Mouse (Mus musculus) hindbrain, embryonic 13.5 days (tissue): ENCODE measurements around the gene Ppp1r14b. TPM values are rescaled to one million over a fixed set of nuclear protein-coding genes. Genes with fewer than 3 reads are reported as not detected.

Experiments used
- ATAC-seq: fragments of 200-750 bp; cut with Nextera tagmentation; 2 replicates; pipeline ENCODE4 v1.8.0; 2017; ENCODE audit warnings: moderate TSS enrichment; ENCODE audit not compliant: low FRiP score
- H3K27ac ChIP-seq: fragments of 300-500 bp; sonication (generic); 2 replicates; pipeline ENCODE4 v1.5.1; 2015; ENCODE audit warnings: inconsistent platforms, mild to moderate bottlenecking, moderate library complexity
- H3K27me3 ChIP-seq: fragments of 300-500 bp; sonication (generic); 2 replicates; pipeline ENCODE4 v1.6.1; 2015; ENCODE audit warnings: mild to moderate bottlenecking, inconsistent platforms
- H3K36me3 ChIP-seq: fragments of 300-500 bp; sonication (generic); 2 replicates; pipeline ENCODE4 v1.6.1; 2015; ENCODE audit warnings: mild to moderate bottlenecking, inconsistent platforms
- H3K4me1 ChIP-seq: fragments of 300-500 bp; sonication (generic); replicated peaks from 2 replicates; pipeline ENCODE4 v1.6.1; 2015; ENCODE audit warnings: inconsistent platforms
- H3K4me2 ChIP-seq: fragments of 300-500 bp; sonication (generic); 2 replicates; pipeline ENCODE4 v1.6.1; 2015; ENCODE audit warnings: inconsistent platforms, mild to moderate bottlenecking, moderate library complexity
- H3K4me3 ChIP-seq: fragments of 300-500 bp; sonication (generic); 2 replicates; pipeline ENCODE4 v1.5.1; 2015; ENCODE audit warnings: mild to moderate bottlenecking, inconsistent platforms
- H3K9ac ChIP-seq: fragments of 300-500 bp; sonication (generic); 2 replicates; pipeline ENCODE4 v1.6.1; 2015; ENCODE audit warnings: mild to moderate bottlenecking, inconsistent platforms
- H3K9me3 ChIP-seq: fragments of 300-500 bp; sonication (generic); 2 replicates; pipeline ENCODE4 v1.6.1; 2016; ENCODE audit warnings: inconsistent platforms
- WGBS: fragments of 180-500 bp; shearing (Covaris S2); methylation state at CpG from one replicate; pipeline ENCODE4 v1.1.7; 2015; 5-methylcytosine and 5-hydroxymethylcytosine counted together
- polyA plus RNA-seq: library from polyadenylated mRNA; unstranded; fragments of >200 nt; fragmentation: Nextera tagmentation; extraction: Ambion mirVana; gene quantifications from 2 replicates; pipeline ENCODE4 v1.2.1, GENCODE M21; 2015

The Ppp1r14b gene
- polyA plus RNA-seq, 1 experiment from 2014 or later, result 143 TPM

- peaks cover 62% of the 10 kb centered on the region for H3K27me3 ChIP-seq
- H3K4me2 ChIP-seq, result no peak overlapping the region
- ATAC-seq, result no peak
- 24% methylated on average over 3 of the region's 3 CpGs for WGBS
- no peak overlapping the region for H3K27ac ChIP-seq
- H3K4me3 ChIP-seq, result no peak overlapping the region
- H3K36me3 ChIP-seq, result peaks cover 9% of the 10 kb centered on the region; the same call in 1 of the 2 replicates
- H3K4me1 ChIP-seq, result peaks cover 51% of the 10 kb centered on the region
- no peak overlapping the region for H3K9ac ChIP-seq
- no peaks in the 10 kb centered on the region for H3K9me3 ChIP-seq
These were observed 38.5 kb upstream of the Ppp1r14b start for GRCm38 (mm10) chr19:6936299-6936698.

- Histone ChIP-seq H3K4me1 (peaks cover 57% of the 10 kb centered on the region), H3K9me3 (no peaks in the 10 kb centered on the region), H3K27me3 (peaks cover 47% of the 10 kb centered on the region), H3K4me3 (no peak overlapping the region), H3K9ac (peak overlapping the region; percentile 47; the same call in 1 of the 2 replicates), H3K27ac (no peak overlapping the region), H3K4me2 (0 out of 2 replicates have a peak overlapping the region, but pooled peaks have one; percentile 98), H3K36me3 (peaks cover 9% of the 10 kb centered on the region; the same call in 1 of the 2 replicates)
- WGBS, result 83% methylated on average over 16 of the region's 16 CpGs
- no peak for ATAC-seq
These were observed 37.0 kb upstream of the Ppp1r14b start for GRCm38 (mm10) chr19:6937541-6938465.

DNA sequence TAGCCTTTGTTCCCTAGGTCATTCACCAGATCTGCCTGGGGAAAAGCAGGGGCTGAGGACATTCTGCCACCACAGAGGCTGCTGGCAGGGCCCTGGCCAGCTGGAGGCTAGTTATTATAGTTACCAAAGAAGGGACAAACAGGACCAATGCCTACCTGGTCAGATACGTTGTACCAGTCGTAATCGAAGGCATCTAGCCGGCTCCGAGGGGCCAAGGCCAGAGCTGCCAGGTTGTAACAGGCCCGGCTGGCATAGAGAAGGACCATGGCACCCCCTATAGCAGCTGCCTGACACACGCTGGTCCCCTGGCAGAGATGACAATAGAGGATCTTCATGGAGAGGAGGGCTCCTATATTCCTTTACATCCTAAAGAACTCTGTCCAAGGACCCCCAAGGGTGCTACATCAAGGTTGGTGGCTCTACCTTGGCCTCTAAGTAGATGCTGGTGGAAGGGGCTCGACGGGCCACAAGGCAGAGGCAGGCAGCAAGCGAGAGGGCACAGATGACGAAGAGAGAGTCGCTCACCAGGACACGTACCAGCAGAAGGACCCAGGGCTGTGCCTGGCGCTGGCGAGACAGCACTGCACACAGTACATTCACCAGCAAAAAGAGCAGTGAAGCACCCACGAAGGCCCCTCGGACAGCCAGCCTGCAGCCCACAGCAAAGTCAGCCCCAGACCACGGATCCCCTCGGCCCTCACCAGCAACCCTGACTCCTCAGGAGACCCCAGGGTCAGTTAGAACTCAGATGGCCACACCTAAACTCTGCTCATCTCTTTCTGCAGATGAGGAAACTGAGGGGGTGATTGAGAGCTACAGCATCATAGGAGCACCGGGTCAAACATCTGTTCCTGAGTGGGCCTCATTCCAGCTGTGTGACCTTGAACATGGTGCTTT is 35.4 kb upstream of the Ppp1r14b start:
- no peak for ATAC-seq
- peak overlapping the region; percentile 97 for H3K9ac ChIP-seq
- H3K9me3 ChIP-seq, result no peaks in the 10 kb centered on the region
- H3K27me3 ChIP-seq, result peaks cover 32% of the 10 kb centered on the region
- H3K4me1 ChIP-seq, result peaks cover 49% of the 10 kb centered on the region
- peak overlapping the region; percentile 98 for H3K4me2 ChIP-seq
- H3K4me3 ChIP-seq, result peak overlapping the region; percentile 84
- peaks cover 9% of the 10 kb centered on the region; the same call in 1 of the 2 replicates for H3K36me3 ChIP-seq
- WGBS, result 93% methylated on average over 20 of the region's 20 CpGs
- H3K27ac ChIP-seq, result no peak overlapping the region

DNA sequence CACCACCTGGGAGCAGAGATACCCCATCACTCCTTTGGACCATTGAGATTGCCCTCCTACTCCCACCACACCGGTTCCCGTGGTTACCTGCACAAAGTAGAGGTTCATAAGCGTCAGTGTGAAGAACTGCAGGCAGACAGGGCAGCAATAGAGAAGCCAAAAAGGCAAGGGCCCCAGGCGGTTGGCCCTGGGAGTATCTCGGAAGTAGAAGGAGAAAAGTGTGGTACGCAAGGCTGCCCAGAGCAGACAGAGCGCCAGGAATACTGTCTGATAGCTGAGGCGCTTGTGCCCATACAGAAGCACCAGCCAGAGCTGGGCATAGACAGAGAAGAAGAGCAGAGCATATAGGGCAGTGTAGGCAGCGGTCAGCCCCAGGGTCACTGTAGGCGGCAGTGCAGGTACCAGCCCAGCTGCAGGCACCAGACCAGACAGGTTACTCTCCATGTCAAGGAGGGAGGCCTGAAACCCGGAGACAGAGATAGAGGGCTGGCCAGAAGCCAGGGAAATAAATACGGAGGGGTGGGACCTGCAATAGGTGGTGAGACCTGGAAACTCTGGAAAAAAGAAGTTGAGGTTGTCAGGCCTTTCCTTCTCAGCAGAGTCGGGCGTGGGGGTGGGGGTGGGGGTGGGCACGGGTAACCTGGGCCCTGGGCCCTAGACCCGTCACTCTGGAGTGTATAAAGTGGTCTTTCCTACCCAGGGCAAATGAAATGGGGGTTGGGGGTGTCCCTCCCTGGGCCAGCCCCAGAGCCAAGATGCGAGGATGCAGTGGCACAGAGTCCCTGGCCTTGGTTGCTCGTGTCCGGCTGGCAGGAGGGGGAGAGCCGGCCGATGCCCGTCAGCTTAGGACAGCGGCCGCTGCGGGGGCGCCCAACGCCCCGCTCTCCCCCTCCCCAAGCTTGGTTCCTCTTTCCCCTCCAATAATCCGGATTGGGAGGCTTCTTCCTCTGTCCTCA is 34.1 kb upstream of the Ppp1r14b start:
- peak overlapping the region; percentile 97 for H3K9ac ChIP-seq
- H3K4me3 ChIP-seq, result peak overlapping the region; percentile 84
- peaks cover 47% of the 10 kb centered on the region for H3K4me1 ChIP-seq
- ATAC-seq, result peak; percentile 30
- H3K9me3 ChIP-seq, result no peaks in the 10 kb centered on the region
- WGBS, result 20% methylated on average over 29 of the region's 29 CpGs
- H3K36me3 ChIP-seq, result peaks cover 18% of the 10 kb centered on the region
- peak overlapping the region; percentile 98 for H3K4me2 ChIP-seq
- H3K27me3 ChIP-seq, result peaks cover 19% of the 10 kb centered on the region
- peak overlapping the region; percentile 97 for H3K27ac ChIP-seq

- Histone ChIP-seq H3K9ac (peak within 1 kb of the TSS; percentile 97), H3K4me2 (peak within 1 kb of the TSS; percentile 98), H3K4me1 (peaks cover 47% of the 10 kb centered on the region), H3K4me3 (peak within 1 kb of the TSS; percentile 84), H3K27me3 (peaks cover 10% of the 10 kb centered on the region; the same call in 1 of the 2 replicates), H3K9me3 (no peaks in the 10 kb centered on the region), H3K27ac (peak within 1 kb of the TSS; percentile 97), H3K36me3 (peaks cover 19% of the 10 kb centered on the region)
- peak; percentile 84 for ATAC-seq
- under 1% methylated on average over 83 of the region's 83 CpGs for WGBS
These were observed 33.2 kb upstream of the Ppp1r14b start, which contains the start of gene Bad for GRCm38 (mm10) chr19:6941372-6942248. Gene Bad, plus strand, starts transcription at chr19:6941861.

DNA sequence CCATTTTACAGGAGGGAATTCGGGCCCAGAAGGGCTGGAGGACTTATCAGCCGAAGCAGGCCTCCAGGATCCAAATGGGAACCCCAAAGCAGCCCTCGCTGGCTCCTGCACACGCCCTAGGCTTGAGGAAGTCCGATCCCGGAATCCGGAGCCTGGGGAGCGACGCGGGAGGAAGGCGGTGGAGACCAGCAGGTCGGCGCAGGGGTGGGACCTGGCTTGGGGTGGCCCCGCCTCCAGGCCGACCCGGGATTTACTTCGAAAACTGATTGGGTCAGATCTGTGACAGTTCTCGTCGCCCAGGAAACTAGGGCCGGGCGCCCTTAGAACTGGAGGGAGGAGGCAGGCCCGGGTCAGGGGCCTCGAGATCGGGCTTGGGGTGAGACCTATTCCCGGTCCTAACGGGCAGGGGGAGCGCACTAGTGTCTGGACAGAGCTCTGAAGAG is 32.5 kb upstream of the Ppp1r14b start, which contains the start of gene Gpr137:
TSS of gene Gpr137 (minus strand) at position 232 of the 443 bp plus-strand sequence.
- no peaks in the 10 kb centered on the region for H3K9me3 ChIP-seq
- under 1% methylated on average over 27 of the region's 27 CpGs for WGBS

GRCm38 (mm10) chr19:6942764-6943163 is 32.0 kb upstream of the Ppp1r14b start:
- Histone ChIP-seq H3K4me1 (peaks cover 44% of the 10 kb centered on the region), H3K4me3 (peak overlapping the region; percentile 84), H3K9ac (peak overlapping the region; percentile 97), H3K27ac (peak overlapping the region; percentile 97), H3K4me2 (peak overlapping the region; percentile 98), H3K9me3 (no peaks in the 10 kb centered on the region), H3K36me3 (peaks cover 18% of the 10 kb centered on the region), H3K27me3 (0 out of 2 replicates have a peak, but pooled peaks cover 4% of the 10 kb centered on the region)
- no peak; the same call in 1 of the 2 replicates for ATAC-seq
- WGBS, result 28% methylated on average over 5 of the region's 5 CpGs

More for the DNA sequence above, 32.5 kb upstream of the Ppp1r14b start, which contains the start of gene Gpr137:
- H3K4me3 ChIP-seq, result peak within 1 kb of the TSS; percentile 84
- ATAC-seq, result peak; percentile 75
- peaks cover 19% of the 10 kb centered on the region for H3K36me3 ChIP-seq
- peak within 1 kb of the TSS; percentile 98 for H3K4me2 ChIP-seq
- H3K9ac ChIP-seq, result peak within 1 kb of the TSS; percentile 97
- H3K27me3 ChIP-seq, result peaks cover 4% of the 10 kb centered on the region; the same call in 1 of the 2 replicates
- peak within 1 kb of the TSS; percentile 97 for H3K27ac ChIP-seq
- H3K4me1 ChIP-seq, result peaks cover 47% of the 10 kb centered on the region

GRCm38 (mm10) chr19:6943709-6944108 is 31.1 kb upstream of the Ppp1r14b start:
- WGBS, result 96% methylated on average over 6 of the region's 6 CpGs
- ATAC-seq, result no peak
- peaks cover 35% of the 10 kb centered on the region for H3K4me1 ChIP-seq
- no peaks in the 10 kb centered on the region for H3K27me3 ChIP-seq
- H3K4me2 ChIP-seq, result no peak overlapping the region
- peaks cover 12% of the 10 kb centered on the region for H3K36me3 ChIP-seq
- H3K4me3 ChIP-seq, result no peak overlapping the region
- H3K27ac ChIP-seq, result no peak overlapping the region
- no peaks in the 10 kb centered on the region for H3K9me3 ChIP-seq
- H3K9ac ChIP-seq, result no peak overlapping the region

DNA sequence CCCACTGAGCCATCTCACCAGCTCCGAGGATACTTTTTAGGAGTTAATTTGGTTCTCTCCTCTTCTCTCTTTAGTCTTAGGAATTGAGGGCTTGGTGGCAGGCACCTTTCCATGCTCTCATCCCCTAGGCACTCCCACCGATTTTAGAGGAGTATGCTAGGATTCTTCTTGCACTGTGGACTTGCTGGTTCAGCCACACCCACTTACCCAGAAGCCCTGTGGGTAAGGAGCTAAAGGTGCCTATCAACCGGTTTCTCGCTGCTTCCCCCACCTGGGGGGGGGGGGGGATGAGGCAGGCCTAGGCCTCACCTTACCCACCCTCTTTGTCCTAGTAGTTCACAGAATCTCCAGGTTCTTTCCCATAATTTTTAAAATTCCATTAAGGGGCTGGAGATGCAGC is 27.0 kb upstream of the Ppp1r14b start:
- Histone ChIP-seq H3K36me3 (peaks cover 22% of the 10 kb centered on the region), H3K9me3 (no peaks in the 10 kb centered on the region), H3K4me3 (no peak overlapping the region), H3K27me3 (no peaks in the 10 kb centered on the region), H3K4me1 (peaks cover 26% of the 10 kb centered on the region), H3K4me2 (no peak overlapping the region), H3K27ac (0 out of 2 replicates have a peak overlapping the region, but pooled peaks have one; percentile 8), H3K9ac (no peak overlapping the region)
- 63% methylated on average over 4 of the region's 4 CpGs for WGBS
- ATAC-seq, result no peak

GRCm38 (mm10) chr19:6948186-6948585 is 26.6 kb upstream of the Ppp1r14b start:
- 68% methylated on average over 4 of the region's 4 CpGs for WGBS
- Histone ChIP-seq H3K36me3 (peaks cover 22% of the 10 kb centered on the region), H3K4me1 (peaks cover 26% of the 10 kb centered on the region), H3K27me3 (no peaks in the 10 kb centered on the region), H3K4me3 (no peak overlapping the region), H3K9me3 (no peaks in the 10 kb centered on the region), H3K9ac (no peak overlapping the region), H3K4me2 (no peak overlapping the region), H3K27ac (0 out of 2 replicates have a peak overlapping the region, but pooled peaks have one; percentile 8)
- ATAC-seq, result no peak
